Mouse (Mus musculus) liver, embryonic 14.5 days (tissue): ENCODE measurements around the gene Bend3.

ENCODE experiments used
- CTCF ChIP-seq: IDR thresholded peaks from 2 replicates; pipeline ENCODE4 v1.5.1; 2016; ENCODE audit warnings: antibody characterized with exemption, low read depth, control low read depth
- EP300 ChIP-seq: IDR thresholded peaks from 2 replicates; pipeline ENCODE4 v1.6.1; 2016; ENCODE audit warnings: antibody characterized with exemption, low read depth

GRCm38 (mm10) chr10:43452663-43452996 lies 26.0 kb upstream of the Bend3 start:
- no peak for TF ChIP-seq CTCF
- TF ChIP-seq EP300: no peak
